Mouse (Mus musculus): ENCODE results near the gene Rapgef3.

The Rapgef3 gene

DNA sequence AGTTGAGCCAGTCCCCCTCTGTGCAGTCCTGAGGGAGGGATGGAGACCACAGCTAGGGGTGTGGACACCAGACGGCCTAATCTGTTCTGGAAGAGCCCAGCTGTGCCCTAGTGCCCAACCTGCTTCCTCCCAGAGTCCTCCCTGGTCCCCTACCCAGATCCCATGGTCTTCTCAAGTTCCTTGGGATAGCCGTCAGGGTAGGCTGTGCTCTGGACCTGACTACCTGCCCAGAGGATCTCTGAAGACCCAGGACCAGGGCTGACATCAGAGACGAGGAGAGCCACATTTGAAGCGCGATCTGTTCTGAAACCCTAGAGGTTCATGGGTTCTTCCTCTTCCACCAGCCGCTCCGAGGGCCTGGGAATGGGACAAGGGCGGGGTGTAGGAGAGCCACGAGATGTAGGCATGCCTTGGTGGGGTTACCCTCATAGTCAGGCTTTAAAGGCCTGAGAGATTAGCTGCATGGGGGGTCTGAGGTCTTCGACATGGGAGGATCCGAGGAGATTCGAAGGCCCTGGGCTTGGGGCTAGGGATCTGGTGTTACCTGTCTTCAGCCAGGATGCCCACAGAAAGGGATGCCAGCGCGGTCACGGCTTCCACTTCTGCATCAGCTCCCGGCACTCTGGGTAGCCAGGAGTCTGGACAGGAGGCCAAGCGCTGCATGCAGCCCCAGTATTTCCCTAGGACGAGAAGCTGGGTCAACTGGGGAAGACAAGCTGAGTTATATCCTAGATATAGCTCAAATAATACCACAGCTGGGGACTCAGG, 25.8 kb upstream of the Rapgef3 start:
- no peak for DNase-seq

DNA sequence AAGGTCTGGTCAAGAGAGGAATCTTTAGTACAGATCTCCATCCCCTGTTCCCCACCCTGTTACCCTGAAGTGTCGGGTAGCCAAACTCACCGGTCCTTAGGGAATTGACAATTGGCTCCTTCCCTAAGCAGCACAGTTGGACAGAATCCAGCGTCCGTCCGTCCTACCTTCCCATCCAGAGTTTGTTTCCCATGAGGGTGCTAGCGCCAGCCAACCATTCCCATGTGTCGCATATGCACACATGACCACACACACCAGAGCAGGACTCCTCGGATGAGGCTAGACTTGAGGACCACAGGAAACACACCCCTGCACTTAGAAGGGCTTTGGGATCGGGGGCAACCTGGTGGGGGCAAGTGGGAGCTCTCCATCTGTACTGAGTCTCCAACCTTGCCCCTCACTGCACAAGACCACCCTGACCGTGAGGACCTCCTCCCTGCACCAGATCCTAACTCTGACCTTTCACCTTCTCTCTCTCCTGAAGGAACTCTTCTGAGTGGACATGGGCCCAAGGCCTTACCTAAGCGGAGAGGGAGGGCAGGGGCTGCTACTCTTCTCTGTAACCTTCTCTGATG, 23.4 kb upstream of the Rapgef3 start:
- DNase-seq = no peak

DNA sequence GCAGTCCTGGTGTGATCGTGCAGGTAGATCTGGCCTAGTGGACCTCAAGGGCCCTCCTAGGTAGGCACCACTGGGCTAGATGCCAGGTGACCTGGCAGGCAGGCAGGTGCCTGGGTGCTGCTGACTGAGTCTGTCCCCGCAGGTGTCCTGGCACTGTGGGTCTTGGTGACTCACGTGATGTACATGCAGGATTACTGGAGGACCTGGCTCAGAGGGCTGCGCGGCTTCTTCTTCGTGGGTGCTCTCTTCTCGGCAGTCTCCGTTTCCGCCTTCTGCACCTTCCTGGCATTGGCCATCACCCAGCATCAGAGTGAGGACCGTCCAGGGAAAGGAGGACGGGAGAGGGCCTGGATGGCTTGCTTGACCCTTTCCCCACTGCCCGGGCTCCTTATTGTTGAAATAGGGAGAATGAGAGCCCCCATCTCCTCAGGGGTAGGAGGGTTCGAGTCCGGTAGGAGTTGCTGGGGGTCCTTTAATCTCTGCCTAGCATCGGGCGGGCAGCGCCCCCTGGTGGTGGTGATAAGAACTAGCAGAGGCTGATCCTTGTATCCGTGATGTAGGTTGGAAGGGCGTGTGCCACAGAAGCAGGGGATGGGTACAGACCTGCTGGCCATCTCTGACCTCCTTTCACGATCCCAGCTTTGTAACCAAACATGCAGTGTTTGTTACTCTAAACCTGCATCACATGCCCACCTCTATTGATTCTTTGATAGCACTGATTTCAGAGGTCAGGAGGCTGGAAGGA, 22.2 kb upstream of the Rapgef3 start:
- peak; percentile 73 for DNase-seq

DNA sequence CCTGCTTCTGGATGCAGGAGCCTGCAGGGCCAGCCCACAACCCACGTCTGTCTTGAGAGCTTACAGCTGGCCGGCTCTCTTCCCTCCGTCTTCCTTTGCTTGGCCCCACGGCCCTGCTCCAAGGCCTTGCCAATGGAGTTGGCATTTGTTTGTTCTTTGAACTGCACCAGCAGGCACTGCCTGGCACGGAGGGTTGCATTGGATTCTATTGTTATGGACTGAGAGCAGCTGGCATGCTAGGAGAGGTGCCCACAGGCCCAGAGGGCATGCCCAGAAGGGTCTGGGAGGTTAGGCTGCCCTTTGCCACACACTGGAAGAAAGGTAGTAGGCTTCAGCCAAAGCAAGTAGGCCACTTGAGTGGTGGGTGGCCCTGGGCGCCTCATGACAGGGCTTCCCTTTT, 21.0 kb upstream of the Rapgef3 start:
- DNase-seq = no peak

DNA sequence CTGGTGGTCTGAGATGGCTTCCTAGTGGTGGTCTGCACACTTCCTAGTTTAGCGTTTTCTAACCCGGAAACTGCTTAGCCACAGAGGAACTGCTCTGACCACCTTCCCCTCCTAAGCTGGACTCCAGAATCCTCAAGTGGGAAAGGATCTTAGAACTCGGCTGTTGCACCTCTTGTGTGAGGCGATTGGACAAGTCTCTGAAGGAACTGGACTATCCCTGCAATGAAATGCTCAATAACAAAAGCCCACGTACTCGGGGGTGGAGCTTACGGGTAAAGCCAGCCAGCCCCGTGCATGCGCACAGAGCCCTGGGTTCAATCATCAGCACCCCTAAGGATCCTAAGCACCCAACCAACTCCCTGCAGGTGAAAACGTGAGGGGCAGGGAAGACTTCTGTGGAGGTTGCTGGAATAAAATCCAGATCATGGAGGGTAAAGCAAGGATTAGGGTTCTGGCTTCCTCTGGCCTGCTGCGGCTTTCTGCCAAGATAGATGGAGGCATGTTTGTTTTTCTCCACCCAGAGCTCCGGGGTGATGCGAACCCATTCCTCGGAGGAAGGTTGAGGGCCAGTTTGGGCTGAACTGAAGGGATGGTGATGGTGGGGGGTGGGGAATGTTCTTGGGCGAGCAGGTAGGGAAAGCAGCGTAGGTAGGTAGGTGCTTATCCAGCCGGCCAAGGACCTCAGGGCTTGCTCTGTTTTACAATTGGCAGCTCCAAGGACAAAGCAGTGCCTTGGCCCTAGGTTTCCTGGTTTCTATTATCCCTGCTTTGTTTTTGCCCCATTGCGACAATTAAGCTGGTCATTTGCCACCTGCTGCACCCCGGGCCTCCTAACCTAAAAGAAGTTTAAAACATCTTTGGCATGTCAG, 20.3 kb upstream of the Rapgef3 start:
- DNase-seq = peak; percentile 39

DNA sequence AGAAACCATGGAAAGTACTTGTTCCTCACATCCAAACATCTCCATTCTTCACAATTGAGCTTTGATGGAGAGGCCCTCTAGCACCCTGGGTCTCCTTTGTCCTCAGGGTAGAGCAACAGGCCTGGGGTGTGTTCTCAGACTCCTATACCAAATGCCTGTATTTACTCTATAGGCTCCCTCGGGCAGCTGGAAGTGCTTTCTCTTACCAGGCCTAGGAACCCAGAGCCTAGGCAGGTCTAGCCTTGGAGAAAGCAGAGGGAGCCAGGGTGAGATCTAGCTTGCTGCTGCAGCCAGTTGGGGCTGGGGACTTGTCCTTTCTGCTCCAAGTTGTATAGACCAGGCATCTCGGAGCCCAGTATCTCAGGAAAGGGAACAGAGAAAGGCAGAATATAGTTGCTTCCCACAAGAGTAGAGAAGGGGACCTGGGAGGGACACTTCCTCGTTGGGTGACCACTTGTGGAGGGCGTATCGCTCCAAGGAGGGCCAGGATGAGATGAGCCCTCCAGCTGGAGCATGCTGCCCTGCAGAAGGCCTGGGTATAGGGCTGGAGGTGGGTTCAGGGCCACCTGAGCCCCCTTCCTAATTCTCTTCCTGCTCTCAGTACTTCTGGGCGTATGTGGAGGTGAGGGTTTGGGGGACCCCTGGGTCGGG, 19.5 kb upstream of the Rapgef3 start:
- no peak for DNase-seq

DNA sequence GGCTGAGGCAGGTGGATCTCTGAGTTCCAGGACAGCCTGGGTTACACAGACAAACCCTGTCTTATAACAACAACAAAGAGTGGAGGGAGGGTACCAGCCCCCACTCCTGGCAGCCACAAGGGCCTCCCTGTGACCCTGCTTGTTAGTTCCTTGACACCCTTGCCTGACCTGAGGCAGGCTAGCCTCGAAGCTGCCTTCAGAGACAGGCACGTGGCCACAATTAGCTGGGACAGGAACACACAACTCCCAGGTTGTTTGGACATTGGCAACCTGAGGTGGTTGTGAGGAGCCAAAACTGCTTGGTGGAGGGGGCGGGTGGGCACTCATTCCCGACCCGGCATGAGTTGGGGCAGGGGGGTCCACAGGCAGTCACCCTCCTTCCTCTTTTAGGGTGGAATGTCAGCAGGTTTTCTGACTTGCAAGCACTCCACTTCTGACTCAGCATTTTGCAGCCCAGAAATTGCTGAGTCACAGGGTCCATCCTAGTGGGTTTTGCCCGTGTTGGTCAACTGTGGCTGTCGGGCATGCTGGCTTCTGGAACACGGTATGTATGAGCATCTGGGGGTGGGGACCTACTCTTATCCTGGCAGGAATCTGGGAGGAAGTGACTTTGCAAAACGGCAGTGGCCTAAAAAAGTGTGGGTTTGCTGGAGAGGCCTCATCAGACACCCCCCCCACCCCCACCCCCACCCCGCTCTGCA, 18.8 kb upstream of the Rapgef3 start:
- peak; percentile 88 for DNase-seq

DNA sequence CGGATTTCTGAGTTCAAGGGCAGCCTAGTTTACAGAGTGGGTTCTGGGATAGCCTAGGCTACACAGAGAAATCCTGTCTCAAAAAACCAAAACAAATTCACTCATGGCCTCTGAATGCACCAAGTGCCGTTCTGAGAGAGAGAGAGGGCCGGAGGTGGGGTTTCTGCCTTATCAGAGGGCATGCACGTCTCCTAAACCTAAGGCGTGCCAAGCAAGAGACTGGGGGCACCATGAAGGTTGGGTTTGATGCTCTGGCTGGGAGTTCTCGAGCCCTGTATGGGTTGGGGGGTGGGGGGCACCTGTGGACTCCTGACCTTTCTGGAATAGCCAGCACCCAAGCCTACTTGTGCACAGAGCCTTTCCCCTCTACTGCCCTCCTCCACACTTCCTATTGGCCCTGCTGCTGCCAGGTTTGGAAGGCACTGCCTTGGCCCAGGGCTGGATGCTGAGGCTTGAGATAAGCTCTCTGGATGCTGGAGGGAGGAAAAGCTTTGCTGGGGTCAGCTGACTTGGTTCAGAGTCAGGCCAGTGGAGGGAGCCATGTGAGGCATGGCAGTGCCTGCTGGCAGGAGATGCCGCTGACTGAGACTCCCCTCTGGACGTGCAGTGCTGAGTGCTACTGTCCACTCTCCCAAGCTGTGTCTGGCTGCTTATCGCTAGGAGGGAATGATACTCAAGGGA, 18.1 kb upstream of the Rapgef3 start:
- peak; percentile 86 for DNase-seq

DNA sequence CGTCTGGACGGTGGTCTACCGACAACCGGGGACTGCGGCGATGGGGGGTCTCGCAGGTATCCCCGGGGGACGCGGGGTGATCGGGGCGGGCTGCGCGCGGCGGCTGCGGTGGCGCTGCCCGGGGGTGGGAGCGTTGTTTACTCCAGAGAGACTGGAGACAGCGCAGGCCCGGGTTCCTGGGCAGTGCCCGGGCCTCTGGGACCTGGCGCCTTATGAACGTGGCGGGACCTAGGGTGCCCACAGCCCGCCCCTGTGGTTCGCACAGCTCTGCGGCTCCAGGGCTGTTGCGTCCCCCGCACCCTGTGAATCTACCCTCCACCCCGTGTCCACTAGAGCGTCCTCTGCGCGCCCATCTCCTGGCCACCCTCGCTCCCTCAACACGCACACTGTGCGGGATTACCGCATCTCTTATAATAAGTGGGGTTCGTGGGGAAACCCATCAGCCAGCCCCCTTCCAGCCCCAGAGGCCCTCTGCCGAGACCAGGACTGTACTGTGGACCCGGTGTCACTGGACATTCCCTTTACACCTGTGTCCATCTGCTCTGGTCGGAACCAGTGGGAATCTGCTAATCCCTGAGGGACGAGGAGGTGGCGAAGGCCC, 16.9 kb upstream of the Rapgef3 start:
- peak; percentile 66 for DNase-seq

DNA sequence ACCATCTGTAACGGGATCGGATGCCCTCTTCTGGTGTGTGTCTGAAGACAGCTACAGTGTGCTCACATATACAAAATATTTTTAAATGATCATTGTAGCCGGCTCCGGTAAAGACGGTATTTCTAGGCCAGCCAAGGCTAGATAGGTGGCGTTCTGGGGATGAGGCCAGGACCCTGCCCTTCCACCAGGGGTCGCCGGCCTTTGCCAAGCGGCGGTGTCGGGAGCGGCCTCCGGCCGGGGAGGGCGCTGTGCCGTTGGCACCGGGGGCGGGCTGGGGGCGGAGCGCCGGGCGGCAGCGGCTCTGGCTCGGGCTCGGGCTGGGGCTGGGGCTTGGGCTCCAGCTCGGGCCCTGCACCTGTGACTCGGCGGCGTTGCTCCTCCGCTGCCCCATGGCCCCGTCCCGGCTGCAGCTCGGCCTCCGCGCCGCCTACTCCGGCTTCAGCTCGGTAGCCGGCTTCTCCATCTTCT, 16.4 kb upstream of the Rapgef3 start:
- DNase-seq = peak; percentile 96

DNA sequence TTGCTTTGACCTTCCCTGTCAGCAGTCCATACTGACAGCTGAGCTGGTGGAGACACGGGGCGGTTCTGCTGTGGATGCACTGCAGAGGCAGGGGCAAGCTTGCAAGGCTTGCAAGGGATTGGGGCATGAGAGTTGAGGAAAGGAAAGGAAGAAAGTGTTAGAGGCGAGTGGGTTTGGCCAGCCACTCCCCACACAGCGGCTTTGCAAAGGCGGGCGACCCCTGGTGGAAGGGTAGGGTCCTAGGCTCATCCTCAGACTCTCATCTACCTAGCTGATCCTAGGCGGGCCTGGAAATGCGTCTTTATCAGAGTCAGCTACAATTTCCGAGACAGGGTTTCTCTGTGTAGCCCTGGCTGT, 15.0 kb upstream of the Rapgef3 start:
- peak; percentile 85 for DNase-seq

DNA sequence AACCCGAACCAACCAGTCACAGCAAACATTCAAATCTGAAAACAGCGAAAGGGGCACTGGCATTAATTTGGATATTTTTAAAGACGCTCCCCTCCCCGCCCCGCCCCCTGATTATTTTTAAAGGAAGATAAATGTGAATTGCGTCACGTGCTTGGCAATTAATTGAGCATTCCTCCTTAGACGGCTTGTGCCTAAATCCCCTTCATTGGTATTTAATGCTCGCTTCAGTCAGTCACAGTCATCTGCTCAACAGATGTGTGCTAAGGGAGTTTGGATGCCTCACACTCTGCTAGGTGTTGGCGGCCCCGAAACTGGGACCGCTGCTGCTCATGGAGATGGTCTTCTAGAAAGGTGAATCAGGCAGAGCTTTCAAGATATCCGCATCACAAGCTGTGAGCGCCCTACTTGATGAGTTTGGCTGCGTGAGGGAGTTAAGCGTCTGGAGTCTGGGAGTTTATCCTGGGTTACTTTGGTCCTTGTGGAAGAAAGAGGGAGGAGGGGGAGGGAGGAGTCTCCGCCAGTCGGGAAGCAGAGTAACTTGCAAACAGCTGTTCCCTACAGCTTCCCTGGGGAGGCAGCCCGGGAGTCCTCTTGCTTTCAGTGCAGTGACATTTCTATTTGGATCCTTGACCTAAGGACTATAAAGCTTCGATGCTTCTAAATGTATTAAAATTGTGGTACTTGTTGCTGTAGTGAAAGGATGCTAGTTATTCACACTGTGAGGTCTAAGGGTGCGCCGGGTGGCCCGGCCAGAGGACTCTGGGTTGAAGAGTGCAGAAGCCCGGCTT, 14.4 kb upstream of the Rapgef3 start:
- peak; percentile 28 for DNase-seq

DNA sequence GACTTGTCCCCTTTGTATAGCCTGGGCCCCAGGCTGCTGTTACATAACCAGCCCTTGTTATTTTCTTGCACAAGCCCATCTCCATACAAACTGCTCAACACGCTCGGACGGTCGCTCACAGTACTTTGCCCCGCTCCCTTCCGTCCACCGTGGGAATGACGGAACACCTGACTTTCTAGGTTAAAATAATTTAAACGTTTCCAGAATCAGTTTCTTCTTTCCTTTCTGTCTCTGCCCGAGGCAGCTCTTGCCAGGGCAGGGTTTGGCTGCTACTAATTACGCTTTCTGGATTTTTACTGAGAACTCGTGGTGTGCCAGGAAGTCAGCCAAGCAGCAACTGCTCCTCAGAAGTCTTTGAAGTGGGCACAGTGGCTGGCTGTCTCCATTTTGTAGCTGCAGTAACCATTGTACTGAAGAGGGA, 12.8 kb upstream of the Rapgef3 start:
- DNase-seq = no peak

DNA sequence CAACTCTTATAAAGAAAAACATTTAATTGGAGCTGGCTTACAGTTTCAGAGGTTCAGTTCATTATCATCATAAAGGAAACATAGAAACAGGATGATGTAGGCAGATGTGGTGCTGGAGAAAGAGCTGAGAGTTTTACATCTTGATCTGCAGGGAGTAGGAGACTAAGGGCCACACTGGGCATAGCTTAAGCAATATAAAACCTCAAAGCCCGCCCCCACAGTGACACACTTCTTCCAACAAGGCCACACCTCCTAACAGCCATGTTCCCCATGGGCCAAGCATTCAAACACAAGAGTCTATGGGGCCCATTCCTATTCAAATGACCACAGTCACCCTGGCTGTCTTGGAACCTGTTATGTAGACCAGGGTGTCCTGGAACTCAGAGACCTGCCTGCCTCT, 11.8 kb upstream of the Rapgef3 start:
- DNase-seq = no peak

DNA sequence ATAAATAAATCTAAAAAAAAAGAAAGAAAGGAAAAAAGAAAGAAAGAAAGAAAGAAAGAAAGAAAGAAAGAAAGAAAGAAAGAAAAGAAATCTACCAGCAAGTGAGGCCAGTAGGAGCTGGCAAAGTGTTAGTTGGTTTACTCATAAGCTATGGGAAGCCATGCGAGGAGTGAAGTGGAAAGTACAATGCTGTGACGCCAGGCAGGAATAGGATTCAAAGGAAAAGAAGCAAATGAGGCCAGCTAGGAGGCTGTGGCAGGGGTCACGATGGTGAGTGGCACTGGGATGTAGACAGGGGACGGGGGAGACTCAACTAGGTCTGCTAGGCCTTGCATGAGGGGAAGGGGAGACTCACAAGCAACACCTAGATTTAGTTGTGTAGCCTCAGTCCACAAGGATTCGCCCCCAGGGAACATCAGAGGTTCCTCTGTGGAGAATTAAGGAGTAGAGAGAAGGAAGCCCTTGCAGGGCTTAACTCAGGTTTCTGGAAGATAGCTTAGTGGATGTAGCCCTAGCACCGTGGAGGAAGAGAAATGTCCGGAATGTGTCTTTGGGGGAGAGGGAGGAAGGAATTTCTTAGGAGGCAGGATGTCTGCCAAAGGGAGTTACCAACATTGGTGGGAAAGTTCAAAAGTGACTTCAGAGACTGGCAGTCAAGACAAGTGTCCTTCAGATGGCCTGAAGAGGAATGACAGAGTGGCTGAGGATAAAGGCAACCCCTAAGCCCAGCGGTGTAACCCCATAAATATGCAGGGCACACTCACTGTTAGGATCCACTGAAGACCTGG, 10.7 kb upstream of the Rapgef3 start, which contains the start of gene Slc48a1:
Gene Slc48a1, plus strand, starts transcription at position 210 of the 788 bp plus-strand sequence.
- DNase-seq = no peak

DNA sequence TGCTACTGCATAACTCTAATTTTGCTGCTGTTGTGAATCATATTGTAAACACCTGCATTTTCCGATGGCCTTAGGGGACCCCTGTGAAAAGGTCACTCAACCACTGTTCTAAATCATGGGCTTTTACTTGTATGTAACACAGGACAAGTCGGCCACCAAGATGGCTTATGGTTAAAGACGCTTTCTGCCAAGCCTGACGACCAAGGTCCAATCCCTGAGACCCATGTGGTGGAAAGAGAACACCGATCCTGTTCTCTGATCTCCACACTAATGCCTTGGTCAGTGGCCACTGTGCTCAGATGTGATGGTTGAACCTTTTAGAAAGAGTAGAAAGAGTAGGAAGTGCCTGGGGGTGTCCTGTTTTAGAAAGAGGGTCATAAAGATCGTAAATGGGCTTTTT, 9.1 kb upstream of the Rapgef3 start:
- DNase-seq = no peak

DNA sequence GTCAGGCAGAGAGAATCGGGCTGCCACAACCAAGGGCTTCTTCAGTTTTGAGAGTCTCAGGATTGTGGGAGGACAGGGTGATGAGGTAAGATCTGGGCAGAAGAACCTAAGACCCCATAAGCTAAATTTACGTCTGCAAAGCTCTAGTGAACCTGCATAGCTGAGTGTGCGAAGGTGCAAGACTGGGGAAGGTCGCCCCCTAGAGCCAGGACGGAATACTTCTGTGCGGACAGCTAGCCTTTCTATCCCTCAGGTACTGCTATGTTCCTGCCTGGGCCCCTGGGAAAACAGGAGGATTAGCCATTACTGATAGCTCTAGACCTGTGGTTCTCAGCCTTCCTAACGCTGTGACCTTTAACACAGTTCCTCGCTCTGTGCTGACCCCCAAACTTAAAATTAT, 8.7 kb upstream of the Rapgef3 start:
- DNase-seq = peak; percentile 70

DNA sequence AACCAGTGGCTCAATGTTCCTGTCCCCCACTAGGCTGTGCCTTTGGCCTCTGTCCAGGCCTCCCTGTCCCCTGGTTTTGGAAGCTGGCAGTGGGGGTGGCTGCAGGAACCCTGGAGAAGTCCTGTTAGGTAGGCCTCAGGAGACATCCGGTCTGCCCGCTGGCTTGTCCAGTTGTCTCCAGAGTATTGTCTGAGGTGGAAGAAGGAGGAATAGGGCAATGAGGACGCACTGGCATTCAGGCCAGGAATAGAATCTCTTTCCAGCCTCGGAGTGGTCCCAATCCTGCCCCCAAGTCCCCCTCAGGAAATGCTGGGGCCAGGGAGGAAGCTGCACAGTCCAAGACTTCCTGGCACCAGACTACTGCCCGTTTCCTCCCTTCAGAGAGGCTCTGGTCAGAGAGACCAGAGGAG, 6.2 kb upstream of the Rapgef3 start:
- peak; percentile 18 for DNase-seq

DNA sequence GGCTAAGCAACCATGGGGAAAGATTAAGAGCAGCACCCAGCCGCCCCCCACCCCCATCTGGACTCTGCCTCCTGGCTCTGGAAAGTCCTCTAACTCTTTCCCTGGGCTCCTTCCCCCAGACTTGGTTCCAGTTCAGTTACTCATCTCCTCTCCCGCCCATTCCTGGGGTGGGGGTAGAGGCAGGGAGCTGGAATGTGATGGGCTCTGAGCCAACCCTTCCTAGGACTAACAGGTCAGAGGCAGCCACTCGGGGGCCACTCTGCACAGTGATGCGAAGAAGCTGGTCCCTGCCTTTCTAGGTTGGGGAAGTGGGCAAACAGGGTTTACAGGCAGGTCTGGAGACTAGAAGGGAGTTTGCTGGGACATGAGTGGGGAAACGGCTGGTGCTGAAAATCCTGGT, 5.3 kb upstream of the Rapgef3 start:
- peak; percentile 59 for DNase-seq
